Mouse (Mus musculus) embryonic facial prominence, embryonic 14.5 days (tissue): ENCODE measurements at regions not wholly inside any gene's neighbourhood (a gene's known extent, or its start where the extent isn't known, plus 50 kb on each side); places are given as distances from the start of the nearest gene placed in this dataset.

Source experiments
- ATAC-seq: fragments of 200-750 bp; cut with Nextera tagmentation; 2 replicates; pipeline ENCODE4 v1.8.0; 2017; ENCODE audit warnings: low read depth, moderate number of reproducible peaks, moderate TSS enrichment
- DNase-seq: peaks from one replicate; pipeline ENCODE4 v3.0.0-alpha.2; 2015; ENCODE audit warnings: low spot score
- H3K27ac ChIP-seq: fragments of 300-500 bp; sonication (generic); replicated peaks from 2 replicates; pipeline ENCODE4 v1.5.1; 2014; ENCODE audit warnings: low read depth, mild to moderate bottlenecking, low read length, moderate library complexity
- H3K27me3 ChIP-seq: fragments of 300-500 bp; sonication (generic); replicated peaks from 2 replicates; pipeline ENCODE4 v1.6.1; 2014; ENCODE audit warnings: low read length; ENCODE audit not compliant: control insufficient read depth, insufficient read depth
- H3K36me3 ChIP-seq: fragments of 300-500 bp; sonication (generic); 2 replicates; pipeline ENCODE4 v1.6.1; 2014; ENCODE audit warnings: low read length, mixed read lengths; ENCODE audit not compliant: control insufficient read depth, insufficient read depth
- H3K4me1 ChIP-seq: fragments of 300-500 bp; sonication (generic); 2 replicates; pipeline ENCODE4 v1.6.1; 2014; ENCODE audit warnings: antibody characterized with exemption, low read length; ENCODE audit not compliant: control insufficient read depth, insufficient read depth
- H3K4me2 ChIP-seq: fragments of 300-500 bp; sonication (generic); 2 replicates; pipeline ENCODE4 v1.6.1; 2014; ENCODE audit warnings: low read depth, mild to moderate bottlenecking, low read length, moderate library complexity, mixed read lengths
- H3K4me3 ChIP-seq: fragments of 300-500 bp; sonication (generic); 2 replicates; pipeline ENCODE4 v1.5.1; 2014; ENCODE audit warnings: low read depth, mild to moderate bottlenecking, low read length
- H3K9ac ChIP-seq: fragments of 300-500 bp; sonication (generic); 2 replicates; pipeline ENCODE4 v1.6.1; 2014; ENCODE audit warnings: low read depth, mild to moderate bottlenecking, low read length, moderate library complexity, mixed read lengths
- H3K9me3 ChIP-seq: fragments of 300-500 bp; sonication (generic); 2 replicates; pipeline ENCODE4 v1.6.1; 2016; ENCODE audit warnings: low read length; ENCODE audit not compliant: control insufficient read depth
- WGBS: fragments of 180-500 bp; shearing (Covaris S2); extraction: QIAGEN DNeasy Blood & Tissue Kit; methylation state at CpG from one replicate; pipeline ENCODE4 v1.1.7; 2014; 5-methylcytosine and 5-hydroxymethylcytosine counted together

- peak overlapping the region; percentile 15; the same call in 1 of the 2 replicates for H3K4me2 ChIP-seq
Measured at GRCm38 (mm10) chr9:34029503-34030169, 456.1 kb upstream of the Kirrel3 start.

GRCm38 (mm10) chr9:34054435-34054834 lies 431.3 kb upstream of the Kirrel3 start:
- no peaks in the 10 kb centered on the region for H3K27me3 ChIP-seq
- no peaks in the 10 kb centered on the region for H3K36me3 ChIP-seq
- no peak overlapping the region for H3K27ac ChIP-seq
- H3K4me3 ChIP-seq = no peak overlapping the region
- no peak overlapping the region for H3K9ac ChIP-seq
- DNase-seq = peak; percentile 12
- no peaks in the 10 kb centered on the region for H3K4me1 ChIP-seq
- H3K9me3 ChIP-seq = no peaks in the 10 kb centered on the region
- H3K4me2 ChIP-seq = no peak overlapping the region
- WGBS = 64% methylated on average over 2 of the region's 2 CpGs
- no peak for ATAC-seq

More at GRCm38 (mm10) chr9:34029503-34030169, 456.1 kb upstream of the Kirrel3 start:
- H3K36me3 ChIP-seq = no peaks in the 10 kb centered on the region
- no peak overlapping the region for H3K9ac ChIP-seq
- H3K4me1 ChIP-seq = 0 out of 2 replicates have a peak, but pooled peaks cover 6% of the 10 kb centered on the region
- 19% methylated on average over 10 of the region's 10 CpGs for WGBS
- DNase-seq (peak; percentile 83), ATAC-seq (peak; percentile 85)
- no peaks in the 10 kb centered on the region for H3K27me3 ChIP-seq
- H3K4me3 ChIP-seq = no peak overlapping the region
- no peaks in the 10 kb centered on the region for H3K9me3 ChIP-seq
- no peak overlapping the region; the same call in 1 of the 2 replicates for H3K27ac ChIP-seq
